Mouse (Mus musculus): ENCODE results near the gene Fst. TPM values are rescaled to one million over a fixed set of nuclear protein-coding genes. Genes with fewer than 3 reads are reported as not detected.

Fst gene
- 47.2 and 57.5 TPM in 2 replicates for polyA plus RNA-seq (2014; fragmentation: Nextera tagmentation; extraction: Ambion mirVana)

DNA sequence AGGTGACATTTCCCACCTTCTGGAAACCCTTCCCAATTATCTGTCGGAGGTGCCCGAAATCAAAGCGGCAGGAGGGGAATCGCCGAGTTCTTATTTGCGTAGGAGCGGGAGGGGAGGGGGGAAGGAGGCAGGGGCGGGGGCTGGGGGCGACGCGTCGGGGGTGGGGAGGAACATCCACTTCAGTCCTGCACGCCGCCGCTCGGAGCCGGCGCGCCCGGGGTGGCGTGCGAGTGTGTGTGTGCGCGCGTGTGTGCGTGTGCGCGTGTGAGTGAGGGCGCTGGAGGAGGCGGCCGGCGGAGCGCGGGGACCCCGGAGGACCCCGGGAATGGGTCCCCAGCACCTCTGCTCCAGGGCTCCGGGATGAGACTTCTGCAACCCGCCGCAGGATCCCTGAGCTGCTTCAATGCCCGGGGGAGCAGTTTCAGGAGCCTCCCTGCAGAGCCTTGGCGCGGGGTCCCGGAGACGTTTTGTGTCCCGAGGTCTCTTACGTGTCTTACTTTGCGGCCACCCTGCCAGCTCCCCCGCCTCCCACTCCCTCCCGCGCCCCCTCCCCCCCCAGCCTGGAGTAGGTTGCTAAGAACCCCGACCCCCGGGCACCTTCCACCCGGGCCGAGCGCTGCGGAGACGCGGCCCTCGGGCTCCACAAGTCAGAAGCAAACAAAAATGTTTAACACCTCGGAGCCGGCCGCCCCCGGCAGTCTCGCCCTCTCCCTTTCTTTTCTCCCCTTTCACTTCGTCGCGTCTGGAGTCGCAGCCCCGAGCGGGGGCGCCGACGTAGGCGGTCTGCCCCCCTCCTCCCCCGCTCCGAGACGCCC is at the start of gene Fst:
TSS of gene Fst (minus strand) at position 66 of the 815 bp plus-strand sequence.
- Histone ChIP-seq H3K27me3 (replicated peaks; ENCODE audit: control insufficient read depth, insufficient read depth, low read length) (peaks cover 36% of the 10 kb centered on the region), H3K4me3 (ENCODE audit: low read depth, low read length) (peak within 1 kb of the TSS; percentile 64), H3K4me2 (ENCODE audit: low read depth, low read length) (peak within 1 kb of the TSS; percentile 98), H3K27ac (replicated peaks; ENCODE audit: low read depth, low read length) (peak within 1 kb of the TSS; percentile 77), H3K9ac (ENCODE audit: low read depth, low read length) (peak within 1 kb of the TSS; percentile 70), H3K4me1 (ENCODE audit: control insufficient read depth, insufficient read depth, low read length) (peaks cover 10% of the 10 kb centered on the region), H3K9me3 (ENCODE audit: control insufficient read depth, low read length) (no peaks in the 10 kb centered on the region), H3K36me3 (ENCODE audit: control insufficient read depth, insufficient read depth, low read length) (no peaks in the 10 kb centered on the region)
- WGBS = 0% methylated on average over 32 of the region's 77 CpGs
- DNase-seq (ENCODE audit: low spot score) (peak; percentile 77), ATAC-seq (ENCODE audit: low read depth) (peak; percentile 70)

DNA sequence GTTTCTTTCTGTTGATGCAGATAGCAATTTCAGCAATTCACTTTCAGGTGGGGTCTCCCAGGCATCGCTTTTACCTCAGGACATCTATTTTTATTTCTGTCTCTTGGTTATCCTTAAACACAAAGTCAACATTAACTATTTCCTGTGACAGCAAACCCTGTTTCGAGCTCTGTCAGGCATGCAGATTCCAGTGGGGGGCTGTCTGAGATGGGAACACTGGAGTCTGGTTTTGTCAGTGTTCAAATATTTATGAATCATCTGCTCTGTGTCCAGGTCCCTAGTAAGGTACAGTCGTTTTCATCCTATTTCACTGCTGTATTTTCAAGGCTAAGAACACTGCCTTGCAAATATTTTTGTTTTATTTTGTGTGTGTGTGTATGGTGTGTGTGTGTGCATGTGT is 35.1 kb upstream of the Fst start:
- ATAC-seq (ENCODE audit: low read depth) (no peak), DNase-seq (ENCODE audit: low spot score) (no peak)
- 60% methylated on average over 3 of the region's 3 CpGs for WGBS
- Histone ChIP-seq H3K27me3 (replicated peaks; ENCODE audit: control insufficient read depth, insufficient read depth, low read length) (no peaks in the 10 kb centered on the region), H3K36me3 (ENCODE audit: control insufficient read depth, insufficient read depth, low read length) (no peaks in the 10 kb centered on the region), H3K9ac (ENCODE audit: low read depth, low read length) (no peak overlapping the region), H3K4me3 (ENCODE audit: low read depth, low read length) (no peak overlapping the region), H3K9me3 (ENCODE audit: control insufficient read depth, low read length) (no peaks in the 10 kb centered on the region), H3K4me1 (ENCODE audit: control insufficient read depth, insufficient read depth, low read length) (no peaks in the 10 kb centered on the region), H3K4me2 (ENCODE audit: low read depth, low read length) (no peak overlapping the region), H3K27ac (replicated peaks; ENCODE audit: low read depth, low read length) (no peak overlapping the region)

GRCm38 (mm10) chr13:114488178-114488577 is 29.4 kb upstream of the Fst start:
- ATAC-seq (ENCODE audit: low read depth) (peak; percentile 30; the same call in 1 of the 2 replicates), DNase-seq (ENCODE audit: low spot score) (peak; percentile 59)
- peaks cover 6% of the 10 kb centered on the region; the same call in 1 of the 2 replicates for H3K4me1 ChIP-seq (ENCODE audit: control insufficient read depth, insufficient read depth, low read length)
- H3K36me3 ChIP-seq (ENCODE audit: control insufficient read depth, insufficient read depth, low read length) = no peaks in the 10 kb centered on the region
- H3K4me2 ChIP-seq (ENCODE audit: low read depth, low read length) = no peak overlapping the region
- WGBS = 45% methylated on average over 7 of the region's 7 CpGs
- no peaks in the 10 kb centered on the region for H3K27me3 ChIP-seq (replicated peaks; ENCODE audit: control insufficient read depth, insufficient read depth, low read length)
- H3K4me3 ChIP-seq (ENCODE audit: low read depth, low read length) = no peak overlapping the region
- H3K9ac ChIP-seq (ENCODE audit: low read depth, low read length) = no peak overlapping the region
- H3K9me3 ChIP-seq (ENCODE audit: control insufficient read depth, low read length) = no peaks in the 10 kb centered on the region
- no peak overlapping the region for H3K27ac ChIP-seq (replicated peaks; ENCODE audit: low read depth, low read length)

GRCm38 (mm10) chr13:114478329-114478728 is 19.6 kb upstream of the Fst start:
- 93% methylated on average over 4 of the region's 4 CpGs for WGBS
- Histone ChIP-seq H3K36me3 (ENCODE audit: control insufficient read depth, insufficient read depth, low read length) (no peaks in the 10 kb centered on the region), H3K4me1 (ENCODE audit: control insufficient read depth, insufficient read depth, low read length) (no peaks in the 10 kb centered on the region), H3K9ac (ENCODE audit: low read depth, low read length) (no peak overlapping the region), H3K27me3 (replicated peaks; ENCODE audit: control insufficient read depth, insufficient read depth, low read length) (no peaks in the 10 kb centered on the region), H3K4me2 (ENCODE audit: low read depth, low read length) (no peak overlapping the region), H3K27ac (replicated peaks; ENCODE audit: low read depth, low read length) (no peak overlapping the region), H3K4me3 (ENCODE audit: low read depth, low read length) (no peak overlapping the region), H3K9me3 (ENCODE audit: control insufficient read depth, low read length) (no peaks in the 10 kb centered on the region)
- DNase-seq (ENCODE audit: low spot score) (no peak), ATAC-seq (ENCODE audit: low read depth) (no peak)

GRCm38 (mm10) chr13:114469945-114470344 is 11.2 kb upstream of the Fst start:
- H3K4me1 ChIP-seq (ENCODE audit: control insufficient read depth, insufficient read depth, low read length) = no peaks in the 10 kb centered on the region
- H3K4me3 ChIP-seq (ENCODE audit: low read depth, low read length) = no peak overlapping the region
- no peaks in the 10 kb centered on the region for H3K27me3 ChIP-seq (replicated peaks; ENCODE audit: control insufficient read depth, insufficient read depth, low read length)
- H3K27ac ChIP-seq (replicated peaks; ENCODE audit: low read depth, low read length) = no peak overlapping the region
- no peaks in the 10 kb centered on the region for H3K9me3 ChIP-seq (ENCODE audit: control insufficient read depth, low read length)
- no peak overlapping the region for H3K4me2 ChIP-seq (ENCODE audit: low read depth, low read length)
- no peak overlapping the region for H3K9ac ChIP-seq (ENCODE audit: low read depth, low read length)
- WGBS = 85% methylated on average over 3 of the region's 3 CpGs
- ATAC-seq (ENCODE audit: low read depth) (no peak), DNase-seq (ENCODE audit: low spot score) (no peak)
- H3K36me3 ChIP-seq (ENCODE audit: control insufficient read depth, insufficient read depth, low read length) = no peaks in the 10 kb centered on the region

DNA sequence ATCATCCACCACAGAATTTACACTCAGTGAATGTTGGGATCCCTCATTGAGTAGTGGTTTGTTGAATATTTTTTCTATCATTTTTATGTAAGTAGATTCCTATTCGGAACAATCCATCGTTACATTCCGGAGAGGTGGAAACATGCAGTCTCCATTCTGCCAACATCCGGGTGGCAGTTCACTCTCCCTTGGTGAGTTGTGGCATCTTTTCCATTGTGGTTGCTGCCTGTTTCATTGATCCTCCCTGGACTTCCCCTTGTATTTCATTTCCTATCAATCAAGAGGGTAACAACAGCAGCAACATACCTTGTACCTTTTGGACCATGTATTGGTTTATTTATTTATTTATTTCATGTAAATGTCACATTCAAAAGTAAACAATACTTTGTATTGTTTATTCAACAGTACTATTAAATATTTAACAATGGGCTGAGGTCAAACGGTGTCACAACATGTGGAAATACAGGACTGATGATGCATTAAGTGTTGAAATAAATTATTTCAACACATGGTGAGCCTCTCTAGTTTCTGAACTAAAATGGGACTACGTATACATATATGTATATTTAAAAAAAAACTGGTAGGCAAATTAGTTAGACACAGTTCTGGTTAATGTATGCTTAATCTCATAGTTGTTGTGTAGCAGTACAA is 7.6 kb upstream of the Fst start:
- H3K9ac ChIP-seq (ENCODE audit: low read depth, low read length) = no peak overlapping the region
- no peaks in the 10 kb centered on the region for H3K36me3 ChIP-seq (ENCODE audit: control insufficient read depth, insufficient read depth, low read length)
- WGBS = 88% methylated on average over 6 of the region's 6 CpGs
- DNase-seq (ENCODE audit: low spot score) (no peak), ATAC-seq (ENCODE audit: low read depth) (no peak)
- no peak overlapping the region for H3K4me2 ChIP-seq (ENCODE audit: low read depth, low read length)
- H3K27me3 ChIP-seq (replicated peaks; ENCODE audit: control insufficient read depth, insufficient read depth, low read length) = no peaks in the 10 kb centered on the region
- no peaks in the 10 kb centered on the region for H3K9me3 ChIP-seq (ENCODE audit: control insufficient read depth, low read length)
- no peaks in the 10 kb centered on the region for H3K4me1 ChIP-seq (ENCODE audit: control insufficient read depth, insufficient read depth, low read length)
- H3K4me3 ChIP-seq (ENCODE audit: low read depth, low read length) = no peak overlapping the region
- no peak overlapping the region for H3K27ac ChIP-seq (replicated peaks; ENCODE audit: low read depth, low read length)

DNA sequence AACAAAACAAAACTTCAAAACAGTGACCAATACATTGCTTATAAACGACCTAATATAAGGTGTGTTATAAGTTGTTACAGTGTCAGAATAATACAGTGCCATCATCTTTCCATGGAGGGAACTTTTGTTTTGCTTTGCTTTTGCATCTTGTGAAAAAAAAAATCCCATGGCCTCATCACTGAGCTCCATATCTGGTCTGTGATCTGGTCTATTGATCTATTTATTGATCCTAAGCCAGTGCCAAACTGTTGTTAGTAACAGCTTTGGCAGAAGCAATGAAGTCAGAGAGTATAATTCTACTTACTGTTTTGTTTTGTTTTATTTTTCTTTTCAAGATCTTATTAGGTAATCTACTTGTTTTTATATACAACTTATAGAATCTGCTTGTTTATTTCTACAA is 6.6 kb upstream of the Fst start:
- Histone ChIP-seq H3K27ac (replicated peaks; ENCODE audit: low read depth, low read length) (no peak overlapping the region), H3K4me3 (ENCODE audit: low read depth, low read length) (no peak overlapping the region), H3K9ac (ENCODE audit: low read depth, low read length) (no peak overlapping the region), H3K9me3 (ENCODE audit: control insufficient read depth, low read length) (no peaks in the 10 kb centered on the region), H3K27me3 (replicated peaks; ENCODE audit: control insufficient read depth, insufficient read depth, low read length) (no peaks in the 10 kb centered on the region; the same call in 1 of the 2 replicates), H3K4me1 (ENCODE audit: control insufficient read depth, insufficient read depth, low read length) (no peaks in the 10 kb centered on the region), H3K4me2 (ENCODE audit: low read depth, low read length) (no peak overlapping the region), H3K36me3 (ENCODE audit: control insufficient read depth, insufficient read depth, low read length) (no peaks in the 10 kb centered on the region)
- DNase-seq (ENCODE audit: low spot score) = no peak
- WGBS = 73% methylated on average over 1 of the region's 1 CpGs
- no peak for ATAC-seq (ENCODE audit: low read depth)

GRCm38 (mm10) chr13:114464824-114465223 is 6.1 kb upstream of the Fst start:
- H3K4me2 ChIP-seq (ENCODE audit: low read depth, low read length) = no peak overlapping the region
- H3K27me3 ChIP-seq (replicated peaks; ENCODE audit: control insufficient read depth, insufficient read depth, low read length) = peaks cover 6% of the 10 kb centered on the region
- WGBS = 83% methylated on average over 3 of the region's 3 CpGs
- no peaks in the 10 kb centered on the region for H3K36me3 ChIP-seq (ENCODE audit: control insufficient read depth, insufficient read depth, low read length)
- ATAC-seq (ENCODE audit: low read depth) (no peak), DNase-seq (ENCODE audit: low spot score) (no peak)
- no peak overlapping the region for H3K4me3 ChIP-seq (ENCODE audit: low read depth, low read length)
- H3K9ac ChIP-seq (ENCODE audit: low read depth, low read length) = no peak overlapping the region
- H3K27ac ChIP-seq (replicated peaks; ENCODE audit: low read depth, low read length) = no peak overlapping the region
- H3K9me3 ChIP-seq (ENCODE audit: control insufficient read depth, low read length) = no peaks in the 10 kb centered on the region
- H3K4me1 ChIP-seq (ENCODE audit: control insufficient read depth, insufficient read depth, low read length) = no peaks in the 10 kb centered on the region
